Mouse (Mus musculus) neural tube, embryonic 14.5 days (tissue): ENCODE results near the gene Slc15a4. TPM values are rescaled to one million over a fixed set of nuclear protein-coding genes. Genes with fewer than 3 reads are reported as not detected.

Experiments
- ATAC-seq: fragments of 200-750 bp; cut with Nextera tagmentation; 2 replicates; pipeline ENCODE4 v1.8.0; 2017; ENCODE audit warnings: low read depth, mild to moderate bottlenecking, moderate TSS enrichment, moderate library complexity
- H3K27ac ChIP-seq: fragments of 300-500 bp; sonication (generic); 2 replicates; pipeline ENCODE4 v1.5.1; 2014; ENCODE audit warnings: low read depth, mild to moderate bottlenecking, control low read depth, low read length, moderate library complexity, mixed read lengths
- H3K27me3 ChIP-seq: fragments of 300-500 bp; sonication (generic); 2 replicates; pipeline ENCODE4 v1.6.1; 2014; ENCODE audit warnings: low read length; ENCODE audit not compliant: control insufficient read depth, insufficient read depth
- H3K36me3 ChIP-seq: fragments of 300-500 bp; sonication (generic); 2 replicates; pipeline ENCODE4 v1.6.1; 2014; ENCODE audit warnings: low read length, mixed read lengths; ENCODE audit not compliant: control insufficient read depth, insufficient read depth
- H3K4me1 ChIP-seq: fragments of 300-500 bp; sonication (generic); 2 replicates; pipeline ENCODE4 v1.6.1; 2014; ENCODE audit warnings: low read length; ENCODE audit not compliant: control insufficient read depth, insufficient read depth
- H3K4me2 ChIP-seq: fragments of 300-500 bp; sonication (generic); 2 replicates; pipeline ENCODE4 v1.6.1; 2014; ENCODE audit warnings: mild to moderate bottlenecking, low read depth, low read length, control low read depth
- H3K4me3 ChIP-seq: fragments of 300-500 bp; sonication (generic); 2 replicates; pipeline ENCODE4 v1.5.1; 2014; ENCODE audit warnings: low read depth, low read length, control low read depth, mixed read lengths
- H3K9ac ChIP-seq: fragments of 300-500 bp; sonication (generic); replicated peaks from 2 replicates; pipeline ENCODE4 v1.6.1; 2014; ENCODE audit warnings: low read depth, mild to moderate bottlenecking, control low read depth, low read length, mixed read lengths
- H3K9me3 ChIP-seq: fragments of 300-500 bp; sonication (generic); 2 replicates; pipeline ENCODE4 v1.6.1; 2016; ENCODE audit warnings: low read length; ENCODE audit not compliant: control insufficient read depth
- WGBS: fragments of 180-500 bp; shearing (Covaris S2); extraction: QIAGEN DNeasy Blood & Tissue Kit; methylation state at CpG from one replicate; pipeline ENCODE4 v1.1.7; 2014; 5-methylcytosine and 5-hydroxymethylcytosine counted together
- polyA plus RNA-seq: library from polyadenylated mRNA; unstranded; fragments of >200 nt; fragmentation: Nextera tagmentation; extraction: Ambion mirVana; gene quantifications from 2 replicates; pipeline ENCODE4 v1.2.1, GENCODE M21; 2014

The Slc15a4 gene
- polyA plus RNA-seq, 1 experiment from 2014 or later = 21.3 TPM

DNA sequence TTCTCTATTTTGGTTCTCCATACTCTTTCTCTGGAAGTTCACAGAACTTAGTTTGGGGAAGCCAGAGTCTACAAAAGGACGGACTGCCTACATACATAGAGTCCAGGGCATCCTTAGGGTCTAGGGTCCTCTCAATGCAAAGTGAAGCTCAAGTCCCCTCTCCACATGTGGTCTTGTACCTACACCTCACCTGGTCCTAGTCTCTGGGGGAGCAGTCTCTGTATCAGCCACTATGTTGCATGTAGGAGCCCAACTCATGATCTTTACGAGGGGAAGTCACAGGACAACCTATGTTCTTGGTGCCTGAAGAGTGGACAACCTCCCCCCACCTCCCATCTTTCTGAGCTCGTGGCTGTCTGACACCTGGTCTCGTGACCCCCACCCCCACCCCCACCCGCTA, 1.0 kb downstream of the Slc15a4 start:
- no peaks in the 10 kb centered on the region for H3K9me3 ChIP-seq
- no peak; the same call in 1 of the 2 replicates for ATAC-seq
- no peaks in the 10 kb centered on the region for H3K27me3 ChIP-seq
- H3K27ac ChIP-seq = no peak overlapping the region
- H3K9ac ChIP-seq = peak overlapping the region; percentile 72
- peak overlapping the region; percentile 97 for H3K4me2 ChIP-seq
- no peaks in the 10 kb centered on the region for H3K4me1 ChIP-seq
- H3K4me3 ChIP-seq = peak overlapping the region; percentile 57
- 15% methylated on average over 5 of the region's 5 CpGs for WGBS
- no peaks in the 10 kb centered on the region for H3K36me3 ChIP-seq

DNA sequence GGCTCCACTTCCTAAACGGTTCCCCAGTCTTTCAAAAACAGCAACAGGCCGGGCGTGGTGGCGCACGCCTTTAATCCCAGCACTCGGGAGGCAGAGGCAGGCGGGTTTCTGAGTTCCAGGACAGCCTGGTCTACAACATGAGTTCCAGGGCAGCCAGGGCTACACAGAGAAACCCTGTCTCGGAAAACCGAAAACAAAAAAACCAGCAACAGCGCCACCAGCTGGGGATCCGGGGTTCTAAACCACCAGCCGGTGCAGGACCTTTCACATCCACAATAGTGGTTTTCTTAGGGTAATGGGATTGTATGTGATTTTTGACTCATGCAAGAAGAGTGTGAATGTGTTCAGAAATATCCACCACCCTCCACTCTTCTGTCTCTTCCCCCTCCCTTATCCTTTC, 5.5 kb downstream of the Slc15a4 start:
- Histone ChIP-seq H3K9ac (no peak overlapping the region), H3K36me3 (no peaks in the 10 kb centered on the region), H3K4me3 (no peak overlapping the region), H3K27me3 (no peaks in the 10 kb centered on the region), H3K4me2 (no peak overlapping the region), H3K4me1 (no peaks in the 10 kb centered on the region), H3K9me3 (no peaks in the 10 kb centered on the region), H3K27ac (no peak overlapping the region)
- 90% methylated on average over 12 of the region's 12 CpGs for WGBS
- ATAC-seq = no peak

DNA sequence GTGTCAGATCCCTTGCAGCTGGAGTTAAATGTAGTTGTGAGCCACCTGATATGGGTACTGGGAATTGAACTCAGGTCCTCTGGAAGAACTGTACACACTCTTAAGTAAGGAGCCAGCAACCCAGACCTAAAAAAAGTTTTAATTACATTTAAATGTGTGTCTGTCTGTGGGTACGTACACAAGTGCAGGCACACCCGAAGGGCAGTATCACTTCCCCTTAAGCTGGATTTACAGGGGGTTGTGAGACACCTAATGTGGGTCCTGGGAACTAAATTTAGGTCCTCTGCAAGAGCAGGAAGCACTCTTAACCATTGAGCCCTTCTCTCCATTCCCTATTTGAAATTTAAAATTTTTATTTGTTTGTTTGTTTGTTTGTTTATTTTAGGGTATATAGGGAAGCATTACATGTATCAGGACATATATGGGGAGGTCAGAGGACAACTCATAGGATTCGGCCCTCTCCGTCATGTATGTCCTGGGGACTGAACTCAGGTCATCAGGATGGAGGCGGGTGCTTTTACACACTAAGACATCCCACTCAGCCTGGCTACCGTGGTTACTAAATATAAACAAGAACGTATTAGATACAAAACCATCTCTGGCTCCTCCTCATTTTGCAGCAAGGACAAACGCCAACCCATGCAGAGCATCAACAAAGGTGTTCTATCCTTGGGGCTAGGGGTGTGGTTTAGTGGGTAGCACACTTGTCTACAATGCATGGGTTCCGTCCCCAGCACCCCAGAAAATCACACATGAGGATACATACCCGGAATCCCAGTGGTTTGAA, 8.1 kb downstream of the Slc15a4 start:
- no peaks in the 10 kb centered on the region for H3K4me1 ChIP-seq
- ATAC-seq = no peak
- H3K9me3 ChIP-seq = no peaks in the 10 kb centered on the region
- no peak overlapping the region for H3K4me3 ChIP-seq
- no peak overlapping the region for H3K27ac ChIP-seq
- no peak overlapping the region for H3K4me2 ChIP-seq
- WGBS = 83% methylated on average over 10 of the region's 10 CpGs
- H3K27me3 ChIP-seq = no peaks in the 10 kb centered on the region
- no peaks in the 10 kb centered on the region for H3K36me3 ChIP-seq
- no peak overlapping the region for H3K9ac ChIP-seq

DNA sequence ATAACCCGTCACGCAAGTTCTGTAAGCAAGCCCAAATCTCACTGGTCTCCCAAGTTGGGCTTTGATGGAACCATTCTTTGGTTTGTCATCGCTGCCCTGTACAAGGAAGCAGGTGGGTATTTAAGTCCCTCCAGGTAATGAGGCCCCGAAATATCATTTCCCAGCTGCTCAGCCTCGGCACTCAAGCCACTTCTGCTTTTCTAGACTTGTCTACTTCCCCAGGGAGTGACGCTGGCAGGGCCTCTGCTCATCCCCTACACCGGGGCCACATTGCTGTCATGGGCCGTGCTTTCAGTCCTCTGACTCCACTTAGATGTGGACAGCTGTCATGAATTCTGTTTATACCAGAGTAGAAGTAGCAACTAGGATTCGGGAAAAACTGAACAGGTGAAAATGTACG, 11.6 kb downstream of the Slc15a4 start:
- H3K27ac ChIP-seq = no peak overlapping the region
- H3K9me3 ChIP-seq = no peaks in the 10 kb centered on the region
- WGBS = 78% methylated on average over 10 of the region's 10 CpGs

DNA sequence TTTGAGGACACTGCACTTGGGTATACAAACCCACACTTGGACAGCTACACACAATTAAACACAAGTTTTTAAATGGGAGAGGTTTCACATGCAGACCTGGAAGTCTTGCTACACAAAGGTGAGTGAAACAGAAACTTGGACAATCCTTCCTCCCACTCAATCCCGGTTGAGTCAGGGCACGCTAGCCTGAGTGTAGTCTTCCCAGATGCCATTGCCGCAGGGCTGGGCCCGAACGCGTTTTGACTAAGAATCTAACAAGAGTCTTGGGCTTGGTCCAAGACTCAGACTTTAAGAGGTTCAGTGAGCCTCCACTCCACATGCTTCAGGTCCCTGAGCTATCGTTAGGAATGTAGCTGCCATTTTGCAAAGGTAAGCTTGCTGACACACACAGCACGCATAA, 12.3 kb downstream of the Slc15a4 start:
- Histone ChIP-seq H3K9me3 (no peaks in the 10 kb centered on the region), H3K9ac (no peak overlapping the region), H3K4me1 (peaks cover 11% of the 10 kb centered on the region), H3K36me3 (no peaks in the 10 kb centered on the region), H3K27me3 (no peaks in the 10 kb centered on the region), H3K4me2 (no peak overlapping the region), H3K4me3 (no peak overlapping the region), H3K27ac (no peak overlapping the region)
- no peak for ATAC-seq
- 79% methylated on average over 8 of the region's 8 CpGs for WGBS

More for the DNA sequence above, 11.6 kb downstream of the Slc15a4 start:
- Histone ChIP-seq H3K27me3 (no peaks in the 10 kb centered on the region), H3K9ac (no peak overlapping the region), H3K4me2 (no peak overlapping the region), H3K4me1 (peaks cover 4% of the 10 kb centered on the region), H3K4me3 (no peak overlapping the region), H3K36me3 (no peaks in the 10 kb centered on the region)
- no peak for ATAC-seq

DNA sequence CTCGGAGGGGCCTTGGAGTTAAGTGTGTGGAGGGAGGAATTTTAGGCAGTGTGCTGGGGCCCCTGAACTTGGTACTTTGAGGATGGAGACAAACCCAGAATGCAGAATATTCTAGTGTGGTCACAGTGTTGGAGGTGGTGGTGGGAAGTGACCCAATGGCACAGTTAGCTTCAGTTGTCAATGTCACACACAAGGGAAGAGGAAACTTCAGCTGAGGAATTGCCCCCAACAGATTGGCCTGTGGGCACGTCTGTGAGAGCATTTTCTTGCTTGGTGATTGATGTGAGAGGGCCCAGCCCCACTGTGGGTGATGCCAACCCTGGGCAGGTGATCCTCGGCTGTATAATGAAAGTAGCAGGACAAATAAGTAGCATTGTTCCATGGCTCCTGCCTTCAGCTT, 13.9 kb downstream of the Slc15a4 start:
- Histone ChIP-seq H3K27me3 (no peaks in the 10 kb centered on the region), H3K27ac (no peak overlapping the region), H3K9ac (no peak overlapping the region), H3K9me3 (no peaks in the 10 kb centered on the region), H3K4me1 (peaks cover 19% of the 10 kb centered on the region), H3K4me3 (no peak overlapping the region), H3K4me2 (no peak overlapping the region), H3K36me3 (no peaks in the 10 kb centered on the region)
- ATAC-seq = no peak
- 76% methylated on average over 3 of the region's 3 CpGs for WGBS

DNA sequence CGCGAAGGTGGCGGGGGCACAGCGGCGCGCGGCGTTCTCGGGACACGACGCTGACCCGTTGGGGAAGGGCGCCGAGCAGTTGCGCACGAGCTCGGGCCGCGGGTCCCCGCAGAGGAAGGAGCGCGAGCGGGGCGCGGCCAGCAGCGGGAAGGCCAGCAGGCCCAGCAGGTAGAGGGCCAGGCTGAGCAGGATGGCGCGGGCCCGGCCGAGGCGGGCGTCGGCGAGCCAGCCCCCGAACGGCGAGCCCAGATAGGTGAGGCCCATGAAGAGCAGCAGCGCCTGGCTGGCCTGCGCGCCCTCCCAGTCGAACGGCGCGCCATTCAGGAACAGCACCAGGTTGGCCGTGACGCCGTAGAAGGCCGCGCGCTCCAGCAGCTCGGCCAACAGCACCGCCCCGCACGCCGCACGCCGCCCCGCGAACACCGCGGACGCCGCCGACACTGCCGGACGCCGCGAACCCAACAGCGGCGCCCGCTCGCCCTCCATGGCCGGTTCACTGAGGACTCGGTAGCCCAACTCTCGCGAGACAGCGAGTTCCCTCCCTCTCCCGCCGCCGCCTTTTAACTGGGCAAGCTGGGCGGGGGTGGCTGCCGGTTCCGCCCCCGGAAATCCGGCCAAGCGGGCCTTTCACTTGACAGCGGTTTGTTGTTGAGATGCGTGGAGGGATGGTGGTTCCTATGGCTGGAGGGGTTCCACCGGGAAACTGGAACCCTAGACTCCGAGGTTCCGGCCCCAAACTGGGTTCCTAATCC, 15.6 kb downstream of the Slc15a4 start:
- Histone ChIP-seq H3K4me2 (peak overlapping the region; percentile 98), H3K27me3 (no peaks in the 10 kb centered on the region), H3K36me3 (no peaks in the 10 kb centered on the region), H3K9ac (peak overlapping the region; percentile 99), H3K4me1 (peaks cover 19% of the 10 kb centered on the region), H3K9me3 (no peaks in the 10 kb centered on the region), H3K27ac (peak overlapping the region; percentile 66), H3K4me3 (peak overlapping the region; percentile 98)
- peak; percentile 93 for ATAC-seq
- 0% methylated on average over 65 of the region's 91 CpGs for WGBS

DNA sequence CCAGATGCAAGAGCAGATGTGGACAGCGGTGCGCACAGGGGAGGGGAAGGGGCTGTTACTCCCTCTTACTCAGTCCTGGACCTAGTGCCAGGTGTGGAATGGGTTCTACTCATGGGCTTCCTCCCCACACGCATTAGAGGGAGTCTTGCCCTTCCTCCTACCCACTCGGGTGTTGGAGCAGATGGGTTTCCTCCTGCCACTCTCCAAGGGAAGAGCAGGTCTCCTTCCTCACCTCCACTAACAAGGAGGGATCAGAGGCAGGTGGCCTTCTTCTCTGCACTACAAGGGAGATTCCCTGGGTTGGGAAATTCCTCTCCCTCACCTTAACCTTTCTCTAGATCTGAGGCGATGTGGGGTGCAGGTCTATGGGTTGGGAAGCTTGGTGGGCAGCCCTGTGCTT, 16.5 kb downstream of the Slc15a4 start:
- H3K4me2 ChIP-seq = peak overlapping the region; percentile 98
- H3K36me3 ChIP-seq = no peaks in the 10 kb centered on the region
- H3K9ac ChIP-seq = peak overlapping the region; percentile 99
- H3K27me3 ChIP-seq = no peaks in the 10 kb centered on the region
- H3K4me1 ChIP-seq = peaks cover 23% of the 10 kb centered on the region
- H3K9me3 ChIP-seq = no peaks in the 10 kb centered on the region
- WGBS = 11% methylated on average over 4 of the region's 5 CpGs
- ATAC-seq = no peak
- peak overlapping the region; percentile 98 for H3K4me3 ChIP-seq
- H3K27ac ChIP-seq = no peak overlapping the region

DNA sequence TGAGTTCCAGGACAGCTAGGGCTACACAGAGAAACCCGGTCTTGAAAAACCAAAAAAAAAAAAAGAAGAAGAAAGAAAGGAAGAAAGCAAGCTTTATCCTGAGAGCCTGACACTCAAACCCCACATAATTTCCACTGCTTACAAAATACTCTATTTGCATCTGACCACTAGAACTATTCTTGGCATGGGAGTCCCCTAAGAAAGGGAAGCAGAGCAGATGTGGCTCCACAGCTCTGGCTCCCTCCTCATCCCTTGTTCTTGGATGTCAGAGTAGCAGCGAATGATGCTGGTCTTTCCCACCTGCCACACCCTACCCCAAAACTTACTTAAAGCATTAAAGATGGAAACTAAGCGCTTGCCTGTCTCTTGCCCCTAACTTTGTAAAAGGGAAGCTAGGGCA, 17.2 kb downstream of the Slc15a4 start:
- 85% methylated on average over 3 of the region's 3 CpGs for WGBS
- Histone ChIP-seq H3K9ac (no peak overlapping the region), H3K4me1 (peaks cover 27% of the 10 kb centered on the region), H3K27me3 (no peaks in the 10 kb centered on the region), H3K27ac (no peak overlapping the region), H3K4me3 (peak overlapping the region; percentile 98; the same call in 1 of the 2 replicates), H3K4me2 (peak overlapping the region; percentile 98), H3K9me3 (no peaks in the 10 kb centered on the region), H3K36me3 (no peaks in the 10 kb centered on the region)
- no peak for ATAC-seq
